Mouse (Mus musculus): Measurements from ENCODE around the gene Lrrc41. TPM values are rescaled to one million over a fixed set of nuclear protein-coding genes. Genes with fewer than 3 reads are reported as not detected.

Lrrc41 gene
- polyA plus RNA-seq (2021; fragmentation: Nextera tagmentation) = 23.5 and 27.0 TPM in 2 replicates
- long read RNA-seq, experiment 1, transcript Lrrc41-201 (10 exons, 3,065 nt) = major isoform, 28 of 42 reads
- long read RNA-seq, experiment 1, partial matches to known transcripts = 13 of 42 reads
- long read RNA-seq, experiment 1, other reads (novel, unspliced or antisense) = 1 of 42 reads
- long read RNA-seq, experiment 2, transcript Lrrc41-201 (10 exons, 3,065 nt) = major isoform, 207 of 237 reads
- long read RNA-seq, experiment 2, partial matches to known transcripts = 15 of 237 reads
- long read RNA-seq, experiment 2, other reads (novel, unspliced or antisense) = 15 of 237 reads

DNA sequence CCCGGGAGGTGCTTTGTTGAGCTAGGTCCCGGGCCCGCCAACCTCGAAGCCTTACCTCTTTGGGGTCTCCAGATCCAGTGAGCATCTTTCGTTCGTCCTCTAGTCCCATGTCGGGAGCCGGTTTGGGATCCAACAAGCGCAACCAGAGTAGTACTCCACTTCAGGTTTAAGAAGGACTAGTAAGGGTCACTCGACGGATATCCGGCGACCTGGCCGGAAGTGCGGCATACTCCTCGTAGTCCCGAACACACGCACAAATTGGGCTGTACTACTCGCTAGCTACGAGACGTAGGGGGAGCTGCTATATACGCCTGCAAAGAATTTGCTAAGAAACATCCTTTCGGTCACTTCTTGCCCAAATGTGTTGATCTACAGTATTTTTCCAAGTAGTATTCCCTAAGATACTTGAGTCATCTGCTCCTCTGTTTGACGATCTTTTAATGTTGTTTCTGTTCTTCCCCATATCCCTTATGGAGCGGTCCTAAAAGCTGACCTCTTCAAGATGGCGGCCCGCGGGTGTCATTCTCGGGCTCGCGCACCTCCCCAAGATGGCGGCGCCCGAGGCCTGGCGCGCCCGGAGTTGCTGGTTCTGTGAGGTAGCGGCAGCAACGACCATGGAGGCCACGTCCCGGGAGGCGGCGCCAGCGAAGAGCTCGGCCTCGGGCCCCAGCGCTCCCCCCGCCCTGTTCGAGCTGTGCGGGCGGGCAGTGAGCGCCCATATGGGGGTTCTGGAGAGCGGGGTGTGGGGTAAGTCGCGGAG, at the start of gene Lrrc41, which contains the start of gene Uqcrh:
Gene Lrrc41 (plus strand): TSS at position 409 of the 760 bp plus-strand sequence.
Gene Uqcrh (minus strand): TSS at position 211 of the 760 bp plus-strand sequence.

DNA sequence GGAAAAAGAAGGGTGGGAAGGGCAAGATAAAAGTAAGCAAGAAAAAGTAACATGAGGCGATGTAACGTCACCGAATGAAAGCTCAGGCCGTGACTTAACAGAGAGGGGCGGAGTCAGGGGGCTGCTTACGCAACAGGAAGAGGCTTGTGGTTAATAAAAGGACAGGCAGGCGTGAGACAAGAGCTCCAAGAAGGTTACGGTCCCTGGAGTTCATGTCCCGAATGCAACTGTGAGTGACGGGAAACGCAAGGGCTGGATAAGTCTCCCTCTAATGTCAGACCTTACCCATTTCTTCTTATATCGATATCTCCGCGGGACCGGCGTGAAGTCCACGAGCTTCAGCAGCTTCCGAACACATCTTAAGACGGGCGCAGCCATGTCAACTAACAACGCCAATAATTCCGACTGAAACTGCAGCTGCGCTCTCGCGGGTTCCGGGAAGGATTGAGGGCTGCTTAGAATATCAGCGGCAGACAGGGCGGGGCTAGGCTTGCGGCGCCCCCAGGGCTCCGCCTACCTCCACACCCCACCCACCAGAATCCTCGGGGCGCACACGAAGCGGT, 21.6 kb upstream of the Lrrc41 start, which contains the start of gene Nsun4:
Gene Nsun4 (minus strand): TSS at position 478 of the 563 bp plus-strand sequence.

DNA sequence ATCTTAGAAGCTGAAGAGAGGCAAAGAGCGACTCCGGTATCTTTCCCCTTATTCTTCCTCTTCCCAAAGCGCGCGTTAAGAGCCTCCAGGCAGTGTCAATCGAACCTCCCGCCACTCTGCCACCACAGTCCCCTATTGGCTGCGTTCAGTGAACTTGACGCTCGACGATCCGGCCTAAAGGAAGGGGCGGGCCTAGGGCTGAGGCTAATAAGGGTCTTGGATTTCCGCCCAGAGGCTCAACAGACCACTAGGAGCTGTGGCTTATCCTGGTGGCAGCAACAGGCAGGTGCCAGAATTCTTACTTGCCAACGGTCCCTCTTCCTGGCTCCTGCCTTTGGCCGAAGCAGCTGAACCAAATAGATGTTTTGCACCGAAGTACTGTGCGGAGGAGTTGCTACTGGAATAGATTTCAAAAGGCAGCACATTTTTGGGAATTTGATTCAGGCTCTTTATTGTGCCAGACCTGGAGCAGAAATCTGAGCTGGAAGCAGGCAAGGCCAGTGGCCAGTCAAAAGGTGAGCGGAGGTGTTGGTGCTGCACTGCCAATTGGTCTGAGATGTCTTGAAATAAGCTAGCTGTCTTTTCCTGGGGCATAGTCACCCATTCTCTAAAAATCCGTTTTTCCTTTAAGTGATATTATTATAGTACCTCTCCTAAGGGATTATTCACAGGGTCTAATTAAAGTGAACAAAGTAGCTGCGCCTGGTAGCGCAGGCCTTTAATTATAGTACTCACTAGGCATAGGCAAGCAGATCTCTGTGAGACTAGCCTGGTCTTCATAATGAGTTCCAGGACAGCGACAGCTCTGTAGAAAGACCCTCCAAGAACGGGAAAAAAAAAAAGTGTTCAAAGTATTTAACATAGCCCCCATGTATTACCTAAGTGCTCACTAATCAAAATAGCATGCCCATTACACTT, 48.8 kb downstream of the Lrrc41 start, which contains the start of the genes Rad54l and Pomgnt1:
Gene Rad54l (minus strand): TSS at position 89 of the 918 bp plus-strand sequence.
Gene Pomgnt1 (plus strand): TSS at position 239 of the 918 bp plus-strand sequence.

Other genes with a start within 250 kb of the Lrrc41 start
- gene Mob3c, start 247.2 kb upstream of the Lrrc41 start, polyA plus RNA-seq (2021; fragmentation: Nextera tagmentation) = 6.1 and 8.0 TPM in 2 replicates
- gene Mknk1, start 236.1 kb upstream of the Lrrc41 start, polyA plus RNA-seq (2021; fragmentation: Nextera tagmentation) = 20.1 and 21.1 TPM in 2 replicates
- gene Kncn, start 190.9 kb upstream of the Lrrc41 start, polyA plus RNA-seq (2021; fragmentation: Nextera tagmentation) = 0.13 and 0.15 TPM in 2 replicates
- gene 6430628N08Rik, start 184.6 kb upstream of the Lrrc41 start, polyA plus RNA-seq (2021; fragmentation: Nextera tagmentation) = 0.50 and 0.63 TPM in 2 replicates
- gene Dmbx1, start 135.3 kb upstream of the Lrrc41 start, polyA plus RNA-seq (2021; fragmentation: Nextera tagmentation) = 0.04 TPM in 1 of 2 replicates, not detected in the other
- 120 and 129 TPM in 2 replicates for gene Faah, start 57.3 kb upstream of the Lrrc41 start, polyA plus RNA-seq (2021; fragmentation: Nextera tagmentation)
- gene Nsun4, start 21.4 kb upstream of the Lrrc41 start, polyA plus RNA-seq (2021; fragmentation: Nextera tagmentation) = 10.3 and 12.8 TPM in 2 replicates
- 723 and 862 TPM in 2 replicates for gene Uqcrh, start 198 bp upstream of the Lrrc41 start, polyA plus RNA-seq (2021; fragmentation: Nextera tagmentation)
- gene Rad54l, start 48.4 kb downstream of the Lrrc41 start, polyA plus RNA-seq (2021; fragmentation: Nextera tagmentation) = 0.34 and 0.48 TPM in 2 replicates
- 16.9 and 20.5 TPM in 2 replicates for gene Pomgnt1, start 48.6 kb downstream of the Lrrc41 start, polyA plus RNA-seq (2021; fragmentation: Nextera tagmentation)
- 5.7 and 6.0 TPM in 2 replicates for gene Lurap1, start 76.1 kb downstream of the Lrrc41 start, polyA plus RNA-seq (2021; fragmentation: Nextera tagmentation)
- gene Tspan1, start 92.3 kb downstream of the Lrrc41 start, polyA plus RNA-seq (2021; fragmentation: Nextera tagmentation) = 0.18 TPM in 1 of 2 replicates, not detected in the other
- not detected in 2 replicates for gene 1700042G07Rik, start 98.1 kb downstream of the Lrrc41 start, polyA plus RNA-seq (2021; fragmentation: Nextera tagmentation)
- not detected in 2 replicates for gene Gm49337, start 98.1 kb downstream of the Lrrc41 start, polyA plus RNA-seq (2021; fragmentation: Nextera tagmentation)
- 9.5 and 10.5 TPM in 2 replicates for gene Pik3r3, start 146.3 kb downstream of the Lrrc41 start, polyA plus RNA-seq (2021; fragmentation: Nextera tagmentation)